Mouse (Mus musculus) B cell, adult 2 months (primary cell): ENCODE data around the gene Lemd1.

Source experiments
- DNase-seq, 2 experiments: peaks; one replicate each; pipeline ENCODE4 v3.0.0; 2022

Lemd1 gene

GRCm38 (mm10) chr1:132296051-132296450 is 104.8 kb downstream of the Lemd1 start:
- DNase-seq: no peak

DNA sequence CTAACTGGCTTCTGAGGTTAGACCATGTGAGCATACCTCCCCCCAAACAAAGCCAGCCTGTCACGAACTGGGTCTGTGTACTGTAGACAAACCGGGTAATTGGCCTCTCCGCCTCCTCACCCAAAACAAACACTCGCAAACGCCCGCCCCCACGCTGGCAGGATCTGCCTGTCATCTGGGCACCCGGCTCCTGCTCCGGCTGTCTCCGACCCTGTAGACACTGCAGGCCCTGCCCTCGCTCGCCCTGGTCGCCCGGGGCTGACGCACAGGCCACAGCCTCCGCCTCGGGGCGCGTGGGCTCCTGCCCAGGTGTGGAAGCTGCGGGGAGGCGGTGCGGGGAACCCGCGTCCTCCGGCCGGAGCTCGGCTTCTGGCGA is 107.2 kb downstream of the Lemd1 start, which contains the start of gene Klhdc8a:
Klhdc8a (plus strand) TSS at position 202 of the 376 bp plus-strand sequence.
- DNase-seq: peak in 1 of 2 experiments; percentile 61

DNA sequence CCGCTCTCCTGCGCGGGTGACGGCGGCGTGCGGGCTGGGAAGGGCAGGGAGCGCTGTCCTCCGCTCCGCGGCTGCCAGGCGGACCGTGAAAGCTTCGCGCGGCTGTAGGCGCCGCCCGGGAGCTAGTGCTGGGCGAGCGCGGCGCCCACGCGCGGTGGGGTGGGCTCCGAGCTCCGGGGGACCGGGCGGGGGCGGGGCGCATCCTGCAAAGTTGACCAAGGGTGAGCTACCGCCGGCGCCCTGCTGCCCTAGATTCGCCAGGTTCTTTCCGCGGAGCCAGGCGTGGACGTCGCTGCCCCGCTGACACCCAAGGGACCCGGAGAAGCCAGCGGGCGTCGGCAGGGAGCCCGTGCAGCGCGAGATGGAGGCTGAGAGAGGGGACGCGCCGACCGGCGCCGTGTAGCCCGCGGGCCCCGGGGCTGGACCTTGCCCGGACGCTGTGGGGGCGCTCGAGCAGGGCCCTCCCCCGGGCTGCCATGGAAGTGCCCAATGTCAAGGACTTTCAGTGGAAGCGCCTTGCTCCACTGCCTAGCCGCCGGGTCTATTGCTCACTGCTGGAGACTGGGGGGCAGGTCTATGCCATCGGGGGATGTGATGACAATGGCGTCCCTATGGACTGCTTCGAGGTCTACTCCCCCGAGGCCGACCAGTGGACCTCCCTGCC is 107.7 kb downstream of the Lemd1 start:
- peak; percentile 60 to 64 for DNase-seq

DNA sequence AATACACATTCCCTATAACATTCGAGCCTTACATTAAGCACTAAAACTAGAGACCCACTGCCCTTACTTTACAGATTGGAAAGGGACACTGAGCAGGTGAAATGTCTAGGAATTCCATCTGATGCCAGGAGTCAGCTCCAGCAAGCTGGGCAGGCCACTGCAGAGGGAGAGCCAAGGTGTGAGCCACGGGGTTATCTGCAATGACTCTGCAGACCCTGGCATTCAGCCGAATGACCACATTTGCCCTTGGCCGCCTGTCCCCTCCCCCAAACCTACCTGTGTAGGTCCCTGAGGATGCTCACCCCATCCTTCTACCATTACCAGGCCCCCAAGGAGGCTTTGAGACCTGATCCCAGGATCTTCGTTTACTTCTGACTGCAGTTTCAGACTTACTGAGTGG is 108.5 kb downstream of the Lemd1 start:
- DNase-seq: no peak

- no peak for DNase-seq
Observed at GRCm38 (mm10) chr1:132301242-132301641, 110.0 kb downstream of the Lemd1 start.

DNA sequence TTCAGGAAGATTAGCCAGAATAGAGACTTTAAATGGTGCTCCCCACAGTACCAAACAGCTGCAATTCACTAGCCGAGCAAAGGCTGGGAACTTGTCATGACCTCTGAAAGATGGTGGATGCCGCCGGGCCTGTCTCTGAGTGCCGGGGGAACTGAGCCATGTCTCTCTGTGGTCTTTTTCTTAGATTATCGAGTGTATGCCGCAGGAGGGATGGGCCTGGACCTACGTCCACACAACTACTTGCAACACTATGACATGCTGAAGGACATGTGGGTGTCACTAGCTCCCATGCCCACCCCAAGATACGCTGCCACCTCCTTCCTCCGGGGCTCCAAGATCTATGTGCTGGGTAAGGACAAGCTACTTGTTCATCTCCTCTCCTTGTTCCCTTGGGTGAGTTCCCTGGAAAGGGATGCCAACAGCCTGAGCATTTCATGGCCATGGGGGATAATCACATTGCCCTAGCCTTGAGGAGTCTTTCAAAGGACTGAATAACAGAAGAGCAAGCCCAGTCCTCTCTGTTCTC is 111.2 kb downstream of the Lemd1 start:
- DNase-seq: no peak

- DNase-seq: no peak
Observed at GRCm38 (mm10) chr1:132304618-132305214, 113.5 kb downstream of the Lemd1 start.

DNA sequence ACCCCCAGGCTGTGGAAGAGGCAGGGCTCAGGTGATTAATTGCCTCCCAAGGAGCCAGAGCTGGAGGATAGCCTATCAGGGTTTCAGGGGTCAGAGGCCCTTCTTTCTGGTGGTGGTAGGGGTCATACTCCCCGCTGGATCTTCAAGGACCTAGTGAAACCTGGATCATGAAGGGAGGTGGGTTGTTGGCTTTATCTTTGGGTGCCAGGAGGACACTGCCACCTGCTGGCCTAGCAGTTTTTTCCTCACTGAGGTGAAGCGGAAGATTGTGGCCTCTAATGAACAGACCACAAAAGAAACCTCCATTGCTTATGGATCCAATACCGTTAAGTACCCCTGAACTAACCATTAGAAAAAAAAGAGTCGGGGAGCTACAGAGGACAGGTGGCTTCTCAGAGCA is 114.9 kb downstream of the Lemd1 start:
- DNase-seq: peak; percentile 81

GRCm38 (mm10) chr1:132306808-132307207 is 115.6 kb downstream of the Lemd1 start:
- no peak for DNase-seq

DNA sequence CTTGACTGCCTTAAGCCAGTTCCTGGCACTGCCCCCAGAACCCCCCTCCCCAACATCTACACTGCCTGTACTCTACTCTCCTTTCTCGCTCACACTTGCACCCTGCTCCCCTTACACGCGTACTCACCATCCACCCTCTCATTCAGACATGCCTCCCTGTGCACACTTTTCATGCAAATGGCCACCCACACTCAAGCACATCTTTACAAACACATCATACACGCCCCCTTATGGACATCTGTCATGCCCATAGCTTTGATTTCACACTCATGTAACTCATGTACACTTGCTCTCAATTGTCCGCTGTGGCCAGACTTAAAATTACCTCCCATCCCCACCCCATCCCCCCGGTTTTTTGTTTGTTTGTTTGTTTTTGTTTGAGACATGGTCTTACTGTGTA is 116.7 kb downstream of the Lemd1 start:
- DNase-seq: no peak

DNA sequence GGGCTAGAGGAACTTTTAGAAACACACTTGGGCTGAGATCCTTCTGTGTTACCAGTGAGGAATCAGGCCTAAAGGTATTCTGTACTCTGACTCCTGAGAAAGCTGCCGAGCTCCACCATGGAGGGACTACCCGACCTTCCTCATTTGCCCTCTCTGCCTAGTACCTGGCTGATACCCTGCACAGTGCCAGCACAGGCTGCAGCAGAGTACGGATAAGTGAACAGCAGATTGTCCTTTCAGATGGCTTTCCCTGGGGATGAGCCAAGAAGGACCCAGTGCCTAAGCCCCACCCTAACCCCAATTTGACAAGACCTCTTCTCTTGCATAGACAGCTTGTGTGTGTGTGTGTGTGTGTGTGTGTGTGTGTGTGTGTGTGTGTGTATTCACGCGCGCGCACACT is 117.4 kb downstream of the Lemd1 start:
- DNase-seq: no peak
